Mouse (Mus musculus): ENCODE results near the gene Zfp94. TPM values are rescaled to one million over a fixed set of nuclear protein-coding genes. Genes with fewer than 3 reads are reported as not detected.

The Zfp94 gene
- polyA plus RNA-seq, 1 experiment from 2014 or later = 3.2 TPM

DNA sequence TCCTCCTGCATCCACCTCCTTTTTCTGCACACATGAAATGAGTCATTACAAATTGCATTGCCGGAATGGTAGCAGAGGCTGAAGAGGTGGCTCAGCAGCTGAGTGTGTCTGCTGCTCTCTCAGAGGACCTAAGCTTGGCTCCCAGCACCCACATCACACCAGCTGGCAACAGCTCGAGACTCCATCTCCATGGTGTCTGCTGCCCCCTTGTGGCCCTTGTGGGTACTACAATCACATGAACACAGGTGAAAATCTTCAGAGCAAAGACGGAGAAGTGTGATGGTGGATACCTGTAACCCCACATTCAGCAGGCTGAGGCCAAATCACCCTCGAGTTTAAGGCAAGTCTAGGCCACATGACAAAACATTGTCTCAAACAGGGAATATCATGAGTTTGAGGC, 41.4 kb upstream of the Zfp94 start:
- ATAC-seq = no peak
- TF ChIP-seq CTCF (IDR thresholded peaks at IDR 0.05; ENCODE audit: low read depth) = peak; percentile 62
- WGBS = 48% methylated on average over 4 of the region's 4 CpGs

DNA sequence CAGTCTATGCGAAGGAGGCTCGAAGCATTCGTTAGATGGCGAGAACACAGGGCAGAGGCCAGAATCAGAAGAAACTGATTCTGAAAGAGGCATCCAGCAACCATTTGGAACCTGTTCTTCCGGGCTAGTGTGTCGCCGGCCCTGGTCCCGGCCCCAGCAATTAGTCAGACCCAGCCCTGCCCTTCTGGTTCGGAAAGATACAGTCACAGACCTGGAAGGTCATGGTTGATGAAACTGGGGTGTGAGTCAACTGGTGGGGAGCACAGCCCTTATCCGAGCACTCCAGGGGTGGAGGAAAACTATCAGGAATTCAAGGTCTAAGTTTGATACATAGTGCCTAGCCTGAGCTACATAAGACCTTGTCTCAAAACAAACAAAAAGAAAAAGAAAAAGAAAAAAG, 39.6 kb upstream of the Zfp94 start:
- 73% methylated on average over 10 of the region's 10 CpGs for WGBS
- no peaks in the 10 kb centered on the region for H3K27me3 ChIP-seq (replicated peaks; ENCODE audit: control insufficient read depth, insufficient read depth, low read length)
- no peak overlapping the region for H3K4me2 ChIP-seq (replicated peaks; ENCODE audit: low read depth)
- ATAC-seq = no peak
- no peak overlapping the region for H3K4me3 ChIP-seq (ENCODE audit: low read depth, low read length)
- no peak overlapping the region for H3K27ac ChIP-seq (ENCODE audit: low read depth, low read length)
- H3K4me1 ChIP-seq (replicated peaks; ENCODE audit: control insufficient read depth, insufficient read depth, low read length) = no peaks in the 10 kb centered on the region
- no peak for TF ChIP-seq CTCF (IDR thresholded peaks at IDR 0.05; ENCODE audit: low read depth)
- H3K9ac ChIP-seq (ENCODE audit: low read depth, low read length) = no peak overlapping the region
- H3K9me3 ChIP-seq (ENCODE audit: control insufficient read depth) = no peaks in the 10 kb centered on the region
- no peaks in the 10 kb centered on the region for H3K36me3 ChIP-seq (ENCODE audit: control insufficient read depth, insufficient read depth)

More for the DNA sequence above, 41.4 kb upstream of the Zfp94 start:
- H3K27ac ChIP-seq (ENCODE audit: low read depth, low read length) = no peak overlapping the region
- H3K4me3 ChIP-seq (ENCODE audit: low read depth, low read length) = no peak overlapping the region
- H3K36me3 ChIP-seq (ENCODE audit: control insufficient read depth, insufficient read depth) = no peaks in the 10 kb centered on the region
- no peaks in the 10 kb centered on the region for H3K4me1 ChIP-seq (replicated peaks; ENCODE audit: control insufficient read depth, insufficient read depth, low read length)
- H3K4me2 ChIP-seq (replicated peaks; ENCODE audit: low read depth) = no peak overlapping the region
- H3K9me3 ChIP-seq (ENCODE audit: control insufficient read depth) = no peaks in the 10 kb centered on the region
- H3K9ac ChIP-seq (ENCODE audit: low read depth, low read length) = no peak overlapping the region
- no peaks in the 10 kb centered on the region for H3K27me3 ChIP-seq (replicated peaks; ENCODE audit: control insufficient read depth, insufficient read depth, low read length)

DNA sequence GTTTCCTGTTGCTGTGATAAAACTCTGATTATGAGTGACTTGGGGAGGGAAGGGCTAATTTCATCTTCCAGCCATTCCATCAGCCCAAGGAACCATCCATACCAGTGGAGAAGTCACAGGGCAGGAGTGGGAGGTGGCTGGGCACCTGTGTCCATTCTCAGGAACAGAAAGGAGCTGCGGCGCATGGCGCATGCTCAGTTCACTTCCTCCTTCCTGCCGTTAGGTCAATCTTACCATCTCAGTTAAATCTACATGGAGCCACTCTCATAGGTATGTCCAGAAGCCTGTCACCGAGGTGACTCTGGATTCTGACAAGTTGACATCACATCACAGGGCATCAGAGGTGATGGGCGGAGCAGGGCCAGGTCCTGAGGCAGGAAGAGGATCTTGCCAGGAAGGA, 39.2 kb upstream of the Zfp94 start:
- no peaks in the 10 kb centered on the region for H3K4me1 ChIP-seq (replicated peaks; ENCODE audit: control insufficient read depth, insufficient read depth, low read length)
- H3K9ac ChIP-seq (ENCODE audit: low read depth, low read length) = no peak overlapping the region
- H3K4me3 ChIP-seq (ENCODE audit: low read depth, low read length) = no peak overlapping the region
- H3K4me2 ChIP-seq (replicated peaks; ENCODE audit: low read depth) = no peak overlapping the region
- no peak for TF ChIP-seq CTCF (IDR thresholded peaks at IDR 0.05; ENCODE audit: low read depth)
- no peaks in the 10 kb centered on the region for H3K9me3 ChIP-seq (ENCODE audit: control insufficient read depth)
- no peaks in the 10 kb centered on the region for H3K36me3 ChIP-seq (ENCODE audit: control insufficient read depth, insufficient read depth)
- H3K27me3 ChIP-seq (replicated peaks; ENCODE audit: control insufficient read depth, insufficient read depth, low read length) = no peaks in the 10 kb centered on the region
- H3K27ac ChIP-seq (ENCODE audit: low read depth, low read length) = no peak overlapping the region
- ATAC-seq = no peak
- WGBS = 76% methylated on average over 6 of the region's 6 CpGs

DNA sequence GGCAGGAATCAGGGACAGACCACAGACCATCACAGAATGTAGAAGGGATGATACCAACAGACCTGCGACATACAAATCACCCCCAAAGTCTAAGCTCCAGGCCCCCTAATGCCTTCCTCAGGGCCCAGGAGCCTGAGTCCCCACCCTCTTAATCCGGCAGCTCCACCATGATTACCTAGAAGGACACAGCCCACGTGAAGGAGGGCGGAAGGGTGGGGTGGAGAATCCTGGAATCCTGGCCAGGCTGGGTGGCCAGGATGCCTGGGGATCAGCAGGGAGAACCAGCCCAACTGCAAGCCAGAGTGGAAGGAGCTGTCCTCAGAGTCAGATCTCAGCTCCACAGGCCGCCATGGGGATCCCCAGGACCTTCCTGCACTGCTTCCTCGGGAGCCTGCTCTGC, 32.4 kb upstream of the Zfp94 start, which contains the start of gene Lypd5:
Lypd5 (plus strand) TSS at position 301 of the 400 bp plus-strand sequence.
- Histone ChIP-seq H3K9me3 (ENCODE audit: control insufficient read depth) (no peaks in the 10 kb centered on the region), H3K27ac (ENCODE audit: low read depth, low read length) (no peak within 1 kb of the TSS), H3K36me3 (ENCODE audit: control insufficient read depth, insufficient read depth) (no peaks in the 10 kb centered on the region), H3K4me3 (ENCODE audit: low read depth, low read length) (no peak within 1 kb of the TSS), H3K9ac (ENCODE audit: low read depth, low read length) (no peak within 1 kb of the TSS), H3K4me2 (replicated peaks; ENCODE audit: low read depth) (no peak within 1 kb of the TSS), H3K4me1 (replicated peaks; ENCODE audit: control insufficient read depth, insufficient read depth, low read length) (no peaks in the 10 kb centered on the region), H3K27me3 (replicated peaks; ENCODE audit: control insufficient read depth, insufficient read depth, low read length) (no peaks in the 10 kb centered on the region)
- 37% methylated on average over 6 of the region's 6 CpGs for WGBS
- no peak for ATAC-seq
- TF ChIP-seq CTCF (IDR thresholded peaks at IDR 0.05; ENCODE audit: low read depth) = no peak

DNA sequence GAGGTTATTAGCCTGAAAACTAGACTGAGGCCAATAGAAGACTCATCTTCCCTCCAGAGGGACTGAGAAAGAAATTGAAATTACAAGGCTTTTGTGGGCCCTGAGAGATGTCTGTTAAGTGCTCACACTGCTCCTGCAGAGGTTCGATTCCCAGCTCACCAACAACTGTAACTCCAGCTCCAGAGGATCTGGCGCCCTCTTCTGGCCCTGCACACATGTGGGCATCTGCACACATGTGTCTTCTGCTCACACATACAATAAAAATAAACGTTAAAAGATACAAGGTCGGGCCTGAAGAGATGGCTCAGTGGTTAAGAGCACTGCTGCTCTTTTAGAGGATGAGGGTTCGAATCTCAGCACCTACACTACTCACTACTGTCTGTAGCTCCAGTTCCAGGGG, 30.0 kb upstream of the Zfp94 start:
- Histone ChIP-seq H3K4me2 (replicated peaks; ENCODE audit: low read depth) (no peak overlapping the region), H3K9me3 (ENCODE audit: control insufficient read depth) (no peaks in the 10 kb centered on the region), H3K4me1 (replicated peaks; ENCODE audit: control insufficient read depth, insufficient read depth, low read length) (no peaks in the 10 kb centered on the region), H3K4me3 (ENCODE audit: low read depth, low read length) (no peak overlapping the region), H3K36me3 (ENCODE audit: control insufficient read depth, insufficient read depth) (no peaks in the 10 kb centered on the region), H3K9ac (ENCODE audit: low read depth, low read length) (no peak overlapping the region), H3K27me3 (replicated peaks; ENCODE audit: control insufficient read depth, insufficient read depth, low read length) (no peaks in the 10 kb centered on the region), H3K27ac (ENCODE audit: low read depth, low read length) (no peak overlapping the region)
- peak; percentile 22; the same call in 1 of the 2 replicates for TF ChIP-seq CTCF (IDR thresholded peaks at IDR 0.05; ENCODE audit: low read depth)
- 74% methylated on average over 5 of the region's 5 CpGs for WGBS
- ATAC-seq = no peak

DNA sequence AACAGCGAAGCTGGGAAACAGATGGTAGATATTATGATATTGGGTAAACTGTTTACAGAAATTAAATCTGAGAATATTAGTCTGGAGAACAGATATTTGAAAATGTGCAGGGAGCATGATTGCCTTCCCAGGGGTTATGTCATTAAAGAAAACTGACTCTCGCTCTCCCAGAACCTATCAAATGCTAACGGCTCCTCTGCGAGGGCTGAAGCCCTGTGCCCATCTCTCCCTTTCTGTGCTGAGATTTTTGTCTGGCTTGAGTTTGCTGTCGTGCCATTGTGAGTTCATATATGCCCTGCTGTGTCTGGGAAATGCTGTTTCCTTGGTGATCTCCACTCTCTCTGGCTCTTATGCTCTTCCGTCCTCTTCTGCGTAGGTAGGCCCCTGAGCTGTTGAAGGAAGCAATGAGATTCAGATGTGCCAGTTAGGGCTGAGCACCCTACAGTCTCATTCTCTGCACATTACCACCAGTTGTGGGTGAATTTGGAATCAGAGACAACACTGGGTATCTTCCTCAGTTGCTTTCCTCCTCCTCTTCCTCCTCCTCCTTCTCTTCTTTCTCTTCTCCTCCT, 27.3 kb upstream of the Zfp94 start:
- WGBS = 67% methylated on average over 7 of the region's 7 CpGs
- ATAC-seq = no peak
- no peak overlapping the region for H3K9ac ChIP-seq (ENCODE audit: low read depth, low read length)

DNA sequence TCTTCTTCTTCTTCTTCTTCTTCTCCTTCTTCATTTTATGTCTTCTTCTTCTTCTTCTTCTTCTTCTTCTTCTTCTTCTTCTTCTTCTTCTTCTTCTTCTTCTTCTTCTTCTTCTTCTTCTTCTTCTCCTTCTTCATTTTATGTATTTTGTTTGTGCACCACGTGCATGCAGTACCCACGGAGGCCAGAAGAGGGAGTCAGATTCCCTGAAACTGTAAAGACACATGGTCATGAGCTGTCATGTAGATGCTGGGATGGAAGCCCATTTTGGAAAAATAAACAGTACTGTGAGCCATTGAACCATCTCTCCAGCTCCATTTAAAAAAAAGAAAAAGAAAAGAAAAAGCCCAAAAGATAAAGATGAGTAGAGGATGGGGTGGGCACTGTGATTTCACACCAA, 21.8 kb upstream of the Zfp94 start:
- H3K36me3 ChIP-seq (ENCODE audit: control insufficient read depth, insufficient read depth) = no peaks in the 10 kb centered on the region
- no peak overlapping the region for H3K9ac ChIP-seq (ENCODE audit: low read depth, low read length)
- no peak for ATAC-seq
- no peaks in the 10 kb centered on the region for H3K4me1 ChIP-seq (replicated peaks; ENCODE audit: control insufficient read depth, insufficient read depth, low read length)
- no peak overlapping the region for H3K4me2 ChIP-seq (replicated peaks; ENCODE audit: low read depth)
- peaks cover 6% of the 10 kb centered on the region; the same call in 1 of the 2 replicates for H3K27me3 ChIP-seq (replicated peaks; ENCODE audit: control insufficient read depth, insufficient read depth, low read length)
- no peak overlapping the region for H3K27ac ChIP-seq (ENCODE audit: low read depth, low read length)
- 32% methylated on average over 2 of the region's 2 CpGs for WGBS
- TF ChIP-seq CTCF (IDR thresholded peaks at IDR 0.05; ENCODE audit: low read depth) = peak; percentile 23; the same call in 1 of the 2 replicates
- no peak overlapping the region for H3K4me3 ChIP-seq (ENCODE audit: low read depth, low read length)
- H3K9me3 ChIP-seq (ENCODE audit: control insufficient read depth) = no peaks in the 10 kb centered on the region

More for the DNA sequence above, 27.3 kb upstream of the Zfp94 start:
- H3K27me3 ChIP-seq (replicated peaks; ENCODE audit: control insufficient read depth, insufficient read depth, low read length) = no peaks in the 10 kb centered on the region
- TF ChIP-seq CTCF (IDR thresholded peaks at IDR 0.05; ENCODE audit: low read depth) = no peak
- H3K36me3 ChIP-seq (ENCODE audit: control insufficient read depth, insufficient read depth) = no peaks in the 10 kb centered on the region
- H3K4me3 ChIP-seq (ENCODE audit: low read depth, low read length) = no peak overlapping the region
- no peaks in the 10 kb centered on the region for H3K4me1 ChIP-seq (replicated peaks; ENCODE audit: control insufficient read depth, insufficient read depth, low read length)
- no peak overlapping the region for H3K4me2 ChIP-seq (replicated peaks; ENCODE audit: low read depth)
- no peak overlapping the region for H3K27ac ChIP-seq (ENCODE audit: low read depth, low read length)
- no peaks in the 10 kb centered on the region for H3K9me3 ChIP-seq (ENCODE audit: control insufficient read depth)

Measured in intestine, postnatal 0 days (tissue).